Mouse (Mus musculus): ENCODE measurements at regions not wholly inside any gene's neighbourhood (a gene's known extent, or its start where the extent isn't known, plus 50 kb on each side); places are given as distances from the start of the nearest gene placed in this dataset.

DNA sequence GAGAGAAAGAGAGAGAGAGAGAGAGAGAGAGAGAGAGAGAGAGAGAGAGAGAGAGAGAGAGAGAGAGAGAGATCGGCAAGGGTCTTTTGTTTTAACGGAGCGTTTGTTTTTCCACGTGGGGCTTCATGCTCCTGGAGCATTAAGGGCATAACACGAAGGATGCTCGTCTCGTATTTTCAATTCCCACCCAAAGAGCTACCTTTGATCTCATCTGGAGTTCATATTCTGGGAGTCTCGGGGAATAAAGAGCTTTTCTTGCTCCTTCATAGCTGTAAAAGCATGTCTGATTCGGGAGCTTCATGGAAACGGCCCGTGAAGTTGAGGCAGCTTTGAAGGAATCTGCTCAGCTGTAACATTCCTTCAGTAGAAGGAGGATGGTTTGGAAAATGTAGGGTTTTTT is 174.5 kb upstream of the Mocs2 start:
- TF ChIP-seq CTCF (IDR thresholded peaks at IDR 0.05; ENCODE audit: low read depth) (no peak), EP300 (optimal IDR thresholded peaks at IDR 0.05) (no peak)
